Mouse (Mus musculus): ENCODE data around the gene Hist1h2an. TPM values are rescaled to one million over a fixed set of nuclear protein-coding genes. Genes with fewer than 3 reads are reported as not detected.
"Not testable (repeated sequence)": the region's sequence is repeated elsewhere in the genome, so short reads cannot be mapped to it uniquely, and the experiment has no call there.

Gene Hist1h2an
- total and polyA plus RNA-seq, 3 experiments = 18.0 to 76.2 (median 62.3) TPM

DNA sequence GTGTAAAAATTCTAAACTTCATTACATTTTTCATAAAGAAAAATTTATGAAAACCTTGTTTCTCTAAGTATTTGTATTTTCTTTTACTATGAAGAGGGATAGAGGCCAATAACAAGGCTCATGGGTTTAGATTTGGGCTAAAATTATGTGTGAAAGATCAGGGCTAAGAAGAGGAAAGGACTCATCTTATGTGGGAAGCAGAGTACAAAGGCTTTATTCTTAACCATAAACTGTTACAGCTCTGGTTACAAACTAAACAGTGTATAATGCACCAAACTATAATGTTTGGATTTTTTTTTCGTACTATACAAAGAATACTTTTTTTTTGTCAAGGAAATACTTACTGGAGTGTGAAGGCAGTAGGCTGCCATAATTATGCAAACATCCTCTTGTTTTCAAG is 31.3 kb downstream of the Hist1h2an start:
- Histone ChIP-seq H3K4me3 (ENCODE audit: low read depth, low read length) (no peak overlapping the region), H3K36me3 (replicated peaks) (no peaks in the 10 kb centered on the region), H3K9me3 (replicated peaks) (no peaks in the 10 kb centered on the region), H3K27me3 (ENCODE audit: insufficient read depth, low read length) (no peaks in the 10 kb centered on the region), H3K4me1 (ENCODE audit: insufficient read depth, low read depth, low read length) (peaks cover 25% of the 10 kb centered on the region)
- DNase-seq (ENCODE audit: low spot score) = no peak
- ATAC-seq (ENCODE audit: extremely low read depth, insufficient number of reproducible peaks, low FRiP score, poor library complexity, severe bottlenecking) = no peak
- TF ChIP-seq POLR2AphosphoS5 (IDR thresholded peaks at IDR 0.05; ENCODE audit: insufficient replicate concordance, low read depth, low read length) (no peak), GATA2 (IDR thresholded peaks at IDR 0.05; ENCODE audit: borderline replicate concordance, low read depth, low read length) (no peak), CTCF (IDR thresholded peaks at IDR 0.05; ENCODE audit: low read depth, low read length) (no peak)

DNA sequence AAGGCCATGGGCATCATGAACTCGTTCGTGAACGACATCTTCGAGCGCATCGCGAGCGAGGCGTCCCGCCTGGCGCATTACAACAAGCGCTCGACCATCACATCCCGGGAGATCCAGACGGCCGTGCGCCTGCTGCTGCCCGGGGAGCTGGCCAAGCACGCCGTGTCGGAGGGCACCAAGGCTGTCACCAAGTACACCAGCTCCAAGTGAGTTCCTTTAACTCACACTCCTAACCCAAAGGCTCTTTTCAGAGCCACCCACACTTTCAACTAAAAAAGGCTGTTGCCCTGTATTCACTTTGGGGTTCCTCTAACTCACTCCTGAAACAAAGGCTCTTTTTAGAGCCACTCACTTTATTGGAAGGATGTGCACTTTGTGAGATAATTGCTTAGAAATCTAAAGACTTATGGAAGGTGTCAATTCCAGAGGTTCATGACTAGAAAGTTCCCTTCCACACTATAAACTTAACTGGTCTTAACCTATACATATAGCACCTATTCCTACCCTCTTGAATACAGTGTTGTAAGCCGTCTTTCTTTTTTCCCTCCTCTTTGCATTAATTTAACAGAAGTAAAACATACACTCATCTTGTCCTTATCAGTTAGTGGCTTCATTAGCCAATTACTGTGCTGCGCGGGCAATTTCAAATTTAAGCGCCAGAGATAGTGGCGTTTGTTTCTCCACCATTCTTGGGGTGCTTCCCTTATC is 32.6 kb downstream of the Hist1h2an start:
- peak; percentile 92 for TF ChIP-seq POLR2AphosphoS5 (IDR thresholded peaks at IDR 0.05; ENCODE audit: insufficient replicate concordance, low read depth, low read length)

DNA sequence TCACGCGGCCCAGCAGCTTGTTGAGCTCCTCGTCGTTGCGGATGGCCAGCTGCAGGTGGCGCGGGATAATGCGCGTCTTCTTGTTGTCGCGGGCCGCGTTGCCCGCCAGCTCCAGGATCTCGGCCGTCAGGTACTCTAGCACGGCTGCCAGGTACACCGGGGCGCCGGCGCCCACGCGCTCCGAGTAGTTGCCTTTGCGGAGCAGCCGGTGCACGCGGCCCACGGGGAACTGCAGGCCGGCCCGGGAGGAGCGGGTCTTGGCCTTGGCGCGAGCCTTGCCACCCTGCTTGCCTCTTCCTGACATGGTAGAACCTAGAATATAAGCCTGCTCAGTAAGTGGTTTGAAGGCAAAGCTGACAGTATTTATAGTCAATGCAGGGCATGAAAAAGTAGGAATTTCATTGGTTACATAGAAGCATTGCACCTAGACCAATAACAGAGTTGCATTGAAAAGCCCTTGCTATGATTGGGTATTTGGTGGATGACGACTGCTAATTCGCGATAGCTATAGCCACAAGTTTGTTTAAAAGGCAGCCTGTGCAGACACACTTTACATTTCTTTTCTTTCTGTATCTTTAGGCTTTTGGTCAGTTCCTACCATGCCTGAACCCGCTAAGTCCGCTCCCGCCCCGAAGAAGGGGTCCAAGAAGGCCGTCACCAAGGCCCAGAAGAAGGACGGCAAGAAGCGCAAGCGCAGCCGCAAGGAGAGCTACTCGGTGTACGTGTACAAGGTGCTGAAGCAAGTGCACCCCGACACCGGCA is 33.3 kb downstream of the Hist1h2an start, which contains the start of the genes Hist1h2ak and Hist1h2bn:
TSS of gene Hist1h2ak (minus strand) at position 304 of the 762 bp plus-strand sequence.
TSS of gene Hist1h2bn (plus strand) at position 600 of the 762 bp plus-strand sequence.
- peak; percentile 82 for DNase-seq (ENCODE audit: low spot score)
- H3K4me3 ChIP-seq (ENCODE audit: low read depth, low read length) = peak within 1 kb of the TSS; percentile 66; the same call in 1 of the 2 replicates
- ATAC-seq (ENCODE audit: extremely low read depth, insufficient number of reproducible peaks, low FRiP score, poor library complexity, severe bottlenecking) = peak; percentile 80

More for the DNA sequence above, 32.6 kb downstream of the Hist1h2an start:
- peaks cover 29% of the 10 kb centered on the region for H3K4me1 ChIP-seq (ENCODE audit: insufficient read depth, low read depth, low read length)
- DNase-seq (ENCODE audit: low spot score); H3K9me3 ChIP-seq (replicated peaks); H3K36me3 ChIP-seq (replicated peaks); H3K27me3 ChIP-seq (ENCODE audit: insufficient read depth, low read length); H3K4me3 ChIP-seq (ENCODE audit: low read depth, low read length): not testable (repeated sequence)
- ATAC-seq (ENCODE audit: extremely low read depth, insufficient number of reproducible peaks, low FRiP score, poor library complexity, severe bottlenecking) = peak; percentile 35; the same call in 1 of the 2 replicates

DNA sequence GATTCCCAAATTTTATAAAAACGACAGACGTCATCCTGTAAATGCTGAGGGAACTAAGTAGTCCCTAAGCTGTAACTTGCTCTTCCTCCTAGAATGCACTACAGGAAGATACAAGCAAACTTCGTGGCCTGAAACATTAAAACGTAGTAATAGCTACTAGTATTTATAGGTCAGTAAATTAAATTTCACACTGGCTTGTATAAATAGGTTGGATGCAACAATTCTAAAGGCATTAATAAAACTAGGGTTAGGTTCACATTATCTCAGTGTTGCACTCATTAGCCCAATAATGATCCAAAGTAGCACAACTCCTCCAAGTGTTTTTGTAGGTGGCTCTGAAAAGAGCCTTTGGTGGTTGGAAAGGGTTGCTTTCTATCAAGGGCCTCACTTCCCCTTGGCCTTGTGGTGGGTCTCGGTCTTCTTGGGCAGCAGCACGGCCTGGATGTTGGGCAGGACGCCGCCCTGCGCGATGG is 33.9 kb downstream of the Hist1h2an start:
- H3K4me3 ChIP-seq (ENCODE audit: low read depth, low read length) = peak overlapping the region; percentile 66; the same call in 1 of the 2 replicates
- TF ChIP-seq TAL1 (conservative IDR thresholded peaks at IDR 0.05; ENCODE audit: low read depth, low read length) (no peak), GATA1 (IDR thresholded peaks at IDR 0.05; ENCODE audit: borderline replicate concordance, low read length) (no peak), POLR2AphosphoS5 (IDR thresholded peaks at IDR 0.05; ENCODE audit: insufficient replicate concordance, low read depth, low read length) (peak; percentile 89; the same call in 1 of the 2 replicates), CTCF (IDR thresholded peaks at IDR 0.05; ENCODE audit: low read depth, low read length) (no peak)
- no peaks in the 10 kb centered on the region for H3K9me3 ChIP-seq (replicated peaks)
- ATAC-seq (ENCODE audit: extremely low read depth, insufficient number of reproducible peaks, low FRiP score, poor library complexity, severe bottlenecking) = no peak
- H3K27me3 ChIP-seq (ENCODE audit: insufficient read depth, low read length) = no peaks in the 10 kb centered on the region
- H3K36me3 ChIP-seq (replicated peaks) = no peaks in the 10 kb centered on the region
- no peak for DNase-seq (ENCODE audit: low spot score)
- peaks cover 34% of the 10 kb centered on the region for H3K4me1 ChIP-seq (ENCODE audit: insufficient read depth, low read depth, low read length)

More for the DNA sequence above, 33.3 kb downstream of the Hist1h2an start, which contains the start of the genes Hist1h2ak and Hist1h2bn:
- H3K4me1 ChIP-seq (ENCODE audit: insufficient read depth, low read depth, low read length) = peaks cover 31% of the 10 kb centered on the region
- H3K36me3 ChIP-seq (replicated peaks); H3K9me3 ChIP-seq (replicated peaks); H3K27me3 ChIP-seq (ENCODE audit: insufficient read depth, low read length): not testable (repeated sequence)

DNA sequence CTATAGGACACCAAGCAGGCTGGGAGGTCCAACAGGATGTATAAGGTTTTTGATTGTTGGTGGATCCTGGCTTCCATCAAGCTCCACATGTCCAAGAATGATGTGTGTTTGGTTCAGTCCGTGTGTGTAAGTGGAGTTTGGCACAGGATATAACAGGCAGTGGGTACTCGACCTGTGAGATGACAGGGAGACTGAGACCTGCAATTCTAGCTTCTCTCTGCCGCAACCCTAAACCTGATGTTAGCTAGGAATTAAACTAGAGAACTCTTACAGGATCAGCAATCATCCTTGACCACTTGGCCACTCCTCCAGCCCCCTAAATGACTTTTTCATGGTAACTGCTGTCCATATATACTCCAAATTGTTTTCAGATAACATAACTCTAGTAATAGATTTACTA is 34.7 kb downstream of the Hist1h2an start:
- DNase-seq (ENCODE audit: low spot score) = no peak

DNA sequence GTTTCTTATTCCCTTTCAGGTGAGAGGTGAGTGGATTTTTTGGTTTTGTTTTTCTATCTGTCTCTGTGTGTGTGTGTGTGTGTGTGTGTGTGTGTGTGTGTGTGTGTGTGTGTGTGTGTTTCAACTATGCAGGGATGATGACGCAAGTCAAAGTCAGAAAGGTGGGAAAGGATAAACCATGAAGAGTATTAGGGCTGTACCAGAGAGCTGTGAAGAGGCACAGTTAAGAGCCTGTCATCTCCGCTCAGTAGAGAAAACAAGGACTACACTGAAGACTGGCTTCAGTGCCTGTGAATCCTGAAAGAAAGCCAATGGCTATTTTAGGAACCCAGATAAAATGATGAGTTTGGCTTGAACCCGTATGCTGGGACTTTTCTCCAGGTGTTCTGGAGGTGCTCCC is 35.2 kb downstream of the Hist1h2an start:
- Histone ChIP-seq H3K36me3 (replicated peaks) (no peaks in the 10 kb centered on the region), H3K9me3 (replicated peaks) (no peaks in the 10 kb centered on the region), H3K4me3 (ENCODE audit: low read depth, low read length) (no peak overlapping the region), H3K4me1 (ENCODE audit: insufficient read depth, low read depth, low read length) (peaks cover 37% of the 10 kb centered on the region), H3K27me3 (ENCODE audit: insufficient read depth, low read length) (no peaks in the 10 kb centered on the region)
- TF ChIP-seq TAL1 (conservative IDR thresholded peaks at IDR 0.05; ENCODE audit: low read depth, low read length) (no peak), GATA2 (IDR thresholded peaks at IDR 0.05; ENCODE audit: borderline replicate concordance, low read depth, low read length) (no peak), CTCF (IDR thresholded peaks at IDR 0.05; ENCODE audit: low read depth, low read length) (no peak), GATA1 (IDR thresholded peaks at IDR 0.05; ENCODE audit: borderline replicate concordance, low read length) (no peak), POLR2AphosphoS5 (IDR thresholded peaks at IDR 0.05; ENCODE audit: insufficient replicate concordance, low read depth, low read length) (no peak)
- ATAC-seq (ENCODE audit: extremely low read depth, insufficient number of reproducible peaks, low FRiP score, poor library complexity, severe bottlenecking) (no peak), DNase-seq (ENCODE audit: low spot score) (no peak)

More for the DNA sequence above, 34.7 kb downstream of the Hist1h2an start:
- Histone ChIP-seq H3K27me3 (ENCODE audit: insufficient read depth, low read length) (no peaks in the 10 kb centered on the region), H3K4me3 (ENCODE audit: low read depth, low read length) (peak overlapping the region; percentile 20; the same call in 1 of the 2 replicates), H3K9me3 (replicated peaks) (no peaks in the 10 kb centered on the region), H3K36me3 (replicated peaks) (no peaks in the 10 kb centered on the region), H3K4me1 (ENCODE audit: insufficient read depth, low read depth, low read length) (peaks cover 37% of the 10 kb centered on the region)
- TF ChIP-seq GATA1 (IDR thresholded peaks at IDR 0.05; ENCODE audit: borderline replicate concordance, low read length) (no peak), CTCF (IDR thresholded peaks at IDR 0.05; ENCODE audit: low read depth, low read length) (no peak), POLR2AphosphoS5 (IDR thresholded peaks at IDR 0.05; ENCODE audit: insufficient replicate concordance, low read depth, low read length) (peak; percentile 99), GATA2 (IDR thresholded peaks at IDR 0.05; ENCODE audit: borderline replicate concordance, low read depth, low read length) (no peak)
- no peak for ATAC-seq (ENCODE audit: extremely low read depth, insufficient number of reproducible peaks, low FRiP score, poor library complexity, severe bottlenecking)
